Mouse (Mus musculus) brain, adult 10 weeks (tissue): ENCODE measurements around the gene Srgn. TPM values are rescaled to one million over a fixed set of nuclear protein-coding genes. Genes with fewer than 3 reads are reported as not detected.

Source experiments
- polyA plus RNA-seq: library from polyadenylated mRNA; stranded (reverse); fragments of 350-450 nt; fragmentation: Illumina TruSeq; extraction: RNeasy Lipid Tissue Mini Kit (QIAGEN cat#74804); gene quantifications from one replicate; pipeline ENCODE4 v1.2.3, GENCODE M21; 2015; ENCODE audit warnings: low read depth, low replicate concordance

The Srgn gene
- 22.4 TPM for polyA plus RNA-seq

DNA sequence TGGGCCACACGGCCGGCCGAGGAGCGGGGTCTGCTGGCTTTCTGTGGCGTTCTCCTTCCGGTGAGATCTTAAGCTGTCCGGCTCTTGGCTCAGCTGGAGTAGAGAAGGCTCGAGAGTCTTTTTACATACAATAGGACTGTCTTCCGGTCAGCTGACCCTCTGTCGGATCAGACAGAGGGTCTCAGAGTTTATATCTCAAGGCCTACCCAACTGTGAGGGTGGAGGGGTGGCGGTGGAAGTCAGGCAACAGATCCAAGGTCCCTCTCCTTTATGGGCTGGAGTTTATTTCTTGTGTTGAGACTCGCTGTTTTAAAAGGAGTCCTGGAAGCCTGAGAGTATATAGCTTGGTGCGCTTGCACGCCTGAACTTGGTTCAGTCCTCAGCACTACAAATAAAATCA, at the start of gene Srgn:
Gene Srgn, minus strand, starts transcription at position 101 of the 400 bp plus-strand sequence.

GRCm38 (mm10) chr10:62486618-62487415, 40.4 kb downstream of the Srgn start, which contains the start of gene Vps26a:
Gene Vps26a (minus strand): TSS chr10:62486805.

GRCm38 (mm10) chr10:62449364-62450279, 77.6 kb downstream of the Srgn start, which contains the start of the genes 4930507D05Rik and Supv3l1:
Gene 4930507D05Rik (plus strand): TSS chr10:62449489.
Gene Supv3l1 (minus strand): TSS chr10:62449738.

Other genes with a start within 250 kb of the Srgn start
- 178 TPM for gene Hk1, start 147.5 kb downstream of the Srgn start, polyA plus RNA-seq
- gene Hkdc1, start 105.0 kb downstream of the Srgn start, polyA plus RNA-seq, result 6.6 TPM
- 0.89 TPM for gene 4930507D05Rik, start 78.0 kb downstream of the Srgn start, polyA plus RNA-seq
- gene Supv3l1, start 77.7 kb downstream of the Srgn start, polyA plus RNA-seq, result 26.2 TPM
- gene Vps26a, start 40.6 kb downstream of the Srgn start, polyA plus RNA-seq, result 65.6 TPM
- gene Kif1bp, start 51.0 kb upstream of the Srgn start, polyA plus RNA-seq, result 176 TPM
- gene Ddx21, start 74.8 kb upstream of the Srgn start, polyA plus RNA-seq, result 14.9 TPM
- 85.4 TPM for gene Ddx50, start 123.8 kb upstream of the Srgn start, polyA plus RNA-seq
- 3.6 TPM for gene Stox1, start 198.7 kb upstream of the Srgn start, polyA plus RNA-seq